Mouse (Mus musculus): ENCODE data around the gene Ifnl3. TPM values are rescaled to one million over a fixed set of nuclear protein-coding genes. Genes with fewer than 3 reads are reported as not detected.

Ifnl3 gene
- polyA plus RNA-seq, 1 experiment from 2014 or later, result not detected

DNA sequence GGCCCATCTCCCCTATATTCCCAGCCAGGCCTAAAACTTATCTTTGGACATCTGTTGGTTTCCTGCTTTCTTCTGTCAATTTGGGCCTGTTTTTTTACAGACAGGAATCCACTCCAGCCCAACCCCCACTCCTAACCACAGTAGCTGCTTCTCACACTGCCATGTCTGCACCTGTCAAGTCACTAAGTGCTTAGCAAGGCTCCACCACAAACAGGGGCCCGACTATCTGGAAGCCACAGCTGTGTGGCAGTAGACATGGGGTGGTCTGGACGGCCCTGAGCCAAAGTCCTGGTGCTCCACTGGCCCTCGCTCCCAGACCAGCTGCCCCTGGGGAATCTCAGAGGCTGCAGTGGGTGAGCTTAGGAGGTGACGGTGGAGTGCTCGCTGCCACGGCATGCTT lies 35.1 kb downstream of the Ifnl3 start:
- WGBS, result 53% methylated on average over 6 of the region's 6 CpGs
- TF ChIP-seq CTCF (IDR thresholded peaks at IDR 0.05; ENCODE audit: low read depth), result no peak
- Histone ChIP-seq H3K36me3 (ENCODE audit: insufficient read depth) (peaks cover 45% of the 10 kb centered on the region), H3K27ac (ENCODE audit: low read depth) (no peak overlapping the region), H3K4me2 (no peak overlapping the region), H3K9ac (no peak overlapping the region), H3K4me1 (ENCODE audit: insufficient read depth) (0 out of 2 replicates have a peak, but pooled peaks cover 2% of the 10 kb centered on the region), H3K9me3 (ENCODE audit: low read depth, low read length) (no peaks in the 10 kb centered on the region), H3K27me3 (ENCODE audit: insufficient read depth, low read length) (no peaks in the 10 kb centered on the region), H3K4me3 (ENCODE audit: low read depth, low read length) (no peak overlapping the region)
- DNase-seq, result no peak
- no peak for ATAC-seq (ENCODE audit: insufficient read depth)

DNA sequence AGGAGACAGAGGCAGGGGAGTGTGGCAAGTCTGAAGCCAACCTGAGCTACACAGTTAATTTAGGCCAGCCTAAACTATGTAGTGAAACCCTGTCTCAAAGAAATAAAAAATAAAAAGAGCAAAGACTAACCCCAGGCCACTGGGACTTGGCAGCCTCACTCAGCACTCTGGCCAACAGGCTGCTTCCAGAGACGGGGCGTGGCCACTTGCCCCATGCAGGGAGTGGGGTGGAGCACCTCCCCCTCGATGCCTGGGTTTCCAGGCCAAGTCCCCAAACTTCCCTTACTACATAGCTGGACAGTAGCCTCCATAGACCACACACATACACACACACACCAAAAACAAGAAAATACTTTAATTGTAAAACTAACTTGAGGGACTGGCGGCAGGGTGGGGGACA lies 35.9 kb downstream of the Ifnl3 start:
- Histone ChIP-seq H3K27me3 (ENCODE audit: insufficient read depth, low read length) (no peaks in the 10 kb centered on the region), H3K4me3 (ENCODE audit: low read depth, low read length) (no peak overlapping the region), H3K4me2 (no peak overlapping the region), H3K36me3 (ENCODE audit: insufficient read depth) (peaks cover 53% of the 10 kb centered on the region), H3K27ac (ENCODE audit: low read depth) (peak overlapping the region; percentile 22), H3K9me3 (ENCODE audit: low read depth, low read length) (no peaks in the 10 kb centered on the region), H3K4me1 (ENCODE audit: insufficient read depth) (0 out of 2 replicates have a peak, but pooled peaks cover 2% of the 10 kb centered on the region), H3K9ac (no peak overlapping the region)
- TF ChIP-seq CTCF (IDR thresholded peaks at IDR 0.05; ENCODE audit: low read depth), result no peak
- 35% methylated on average over 4 of the region's 4 CpGs for WGBS
- peak; percentile 87 for DNase-seq
- ATAC-seq (ENCODE audit: insufficient read depth), result peak; percentile 84

DNA sequence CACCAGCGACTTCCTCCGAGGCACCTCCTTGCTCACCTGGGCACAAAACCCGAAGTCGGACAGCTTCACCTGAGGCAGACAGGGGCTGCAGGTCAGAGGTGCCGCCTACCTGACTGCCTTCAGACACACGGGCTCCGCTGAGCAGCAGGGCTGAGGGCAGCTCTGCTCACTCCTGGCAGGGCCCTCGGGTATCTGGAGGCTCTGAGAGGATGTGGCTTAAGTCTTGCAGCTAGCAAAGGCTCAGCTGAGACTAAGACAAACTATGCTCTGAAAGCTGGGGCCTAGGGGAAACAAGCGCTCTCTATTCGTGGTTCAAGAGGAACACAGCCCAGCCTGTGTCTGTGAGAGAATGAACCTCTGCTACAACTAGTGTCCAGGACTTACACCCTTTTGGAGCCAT lies 38.2 kb downstream of the Ifnl3 start:
- Histone ChIP-seq H3K36me3 (ENCODE audit: insufficient read depth) (peaks cover 75% of the 10 kb centered on the region), H3K27me3 (ENCODE audit: insufficient read depth, low read length) (no peaks in the 10 kb centered on the region), H3K4me3 (ENCODE audit: low read depth, low read length) (no peak overlapping the region), H3K27ac (ENCODE audit: low read depth) (no peak overlapping the region), H3K4me1 (ENCODE audit: insufficient read depth) (0 out of 2 replicates have a peak, but pooled peaks cover 2% of the 10 kb centered on the region), H3K4me2 (no peak overlapping the region), H3K9me3 (ENCODE audit: low read depth, low read length) (no peaks in the 10 kb centered on the region), H3K9ac (no peak overlapping the region)
- WGBS, result 92% methylated on average over 10 of the region's 10 CpGs
- ATAC-seq (ENCODE audit: insufficient read depth) (no peak), DNase-seq (no peak)
- no peak for TF ChIP-seq CTCF (IDR thresholded peaks at IDR 0.05; ENCODE audit: low read depth)

DNA sequence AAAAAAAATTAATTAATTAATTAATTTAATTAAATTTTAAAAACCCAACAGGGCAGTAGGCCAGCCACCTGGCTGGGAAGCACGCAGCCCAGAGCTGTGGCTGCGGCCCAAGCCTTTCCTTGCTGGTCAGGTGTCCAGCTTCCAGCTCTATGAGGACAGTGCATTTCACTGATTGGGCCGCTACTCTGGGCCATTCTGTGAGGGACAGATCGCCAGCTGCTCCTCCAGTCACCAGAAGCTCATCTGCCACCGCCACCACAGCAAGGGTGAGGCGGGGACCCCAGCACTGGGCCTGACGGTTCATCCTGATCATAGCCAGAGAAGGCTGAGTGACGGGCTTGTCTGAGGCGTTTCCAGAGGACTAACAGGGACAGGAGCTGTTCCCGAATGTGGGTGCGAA lies 39.3 kb downstream of the Ifnl3 start:
- ATAC-seq (ENCODE audit: insufficient read depth) (no peak), DNase-seq (no peak)
- no peak for TF ChIP-seq CTCF (IDR thresholded peaks at IDR 0.05; ENCODE audit: low read depth)
- H3K4me2 ChIP-seq, result no peak overlapping the region
- 0 out of 2 replicates have a peak, but pooled peaks cover 2% of the 10 kb centered on the region for H3K4me1 ChIP-seq (ENCODE audit: insufficient read depth)
- H3K9me3 ChIP-seq (ENCODE audit: low read depth, low read length), result no peaks in the 10 kb centered on the region
- WGBS, result 91% methylated on average over 11 of the region's 11 CpGs
- no peaks in the 10 kb centered on the region for H3K27me3 ChIP-seq (ENCODE audit: insufficient read depth, low read length)
- peaks cover 86% of the 10 kb centered on the region for H3K36me3 ChIP-seq (ENCODE audit: insufficient read depth)
- H3K4me3 ChIP-seq (ENCODE audit: low read depth, low read length), result no peak overlapping the region
- no peak overlapping the region for H3K27ac ChIP-seq (ENCODE audit: low read depth)
- H3K9ac ChIP-seq, result no peak overlapping the region

DNA sequence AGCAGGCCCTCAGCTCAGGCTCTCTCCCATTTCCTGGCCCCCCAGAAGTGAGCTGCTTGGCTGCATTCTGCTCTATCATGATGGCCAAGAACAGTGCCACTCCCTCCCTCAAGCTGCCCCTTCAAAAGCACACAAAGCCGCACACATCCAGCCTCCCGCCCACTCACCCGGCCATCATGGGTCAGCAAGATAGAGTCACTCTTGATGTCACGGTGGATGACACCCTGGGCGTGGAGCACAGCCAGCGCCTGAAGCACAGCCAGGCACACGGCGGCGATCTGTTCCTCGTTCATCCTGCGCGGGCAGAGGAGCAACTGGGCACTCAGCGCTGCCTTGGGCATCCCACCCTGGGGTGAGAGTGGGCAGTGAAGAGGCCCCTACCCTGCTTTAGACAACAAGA lies 39.7 kb downstream of the Ifnl3 start:
- Histone ChIP-seq H3K9me3 (ENCODE audit: low read depth, low read length) (no peaks in the 10 kb centered on the region), H3K4me2 (no peak overlapping the region), H3K4me3 (ENCODE audit: low read depth, low read length) (no peak overlapping the region), H3K9ac (no peak overlapping the region), H3K36me3 (ENCODE audit: insufficient read depth) (peaks cover 90% of the 10 kb centered on the region), H3K27me3 (ENCODE audit: insufficient read depth, low read length) (no peaks in the 10 kb centered on the region), H3K4me1 (ENCODE audit: insufficient read depth) (0 out of 2 replicates have a peak, but pooled peaks cover 2% of the 10 kb centered on the region), H3K27ac (ENCODE audit: low read depth) (no peak overlapping the region)
- DNase-seq (no peak), ATAC-seq (ENCODE audit: insufficient read depth) (no peak)
- 90% methylated on average over 13 of the region's 13 CpGs for WGBS
- no peak for TF ChIP-seq CTCF (IDR thresholded peaks at IDR 0.05; ENCODE audit: low read depth)

- ATAC-seq (ENCODE audit: insufficient read depth), result no peak
- no peaks in the 10 kb centered on the region for H3K9me3 ChIP-seq (ENCODE audit: low read depth, low read length)
- no peaks in the 10 kb centered on the region for H3K4me1 ChIP-seq (ENCODE audit: insufficient read depth)
- H3K27ac ChIP-seq (ENCODE audit: low read depth), result no peak overlapping the region
- no peak for TF ChIP-seq CTCF (IDR thresholded peaks at IDR 0.05; ENCODE audit: low read depth)
- no peak for DNase-seq
- no peak overlapping the region for H3K9ac ChIP-seq
- H3K36me3 ChIP-seq (ENCODE audit: insufficient read depth), result peaks cover 92% of the 10 kb centered on the region
- no peak overlapping the region for H3K4me3 ChIP-seq (ENCODE audit: low read depth, low read length)
- no peaks in the 10 kb centered on the region for H3K27me3 ChIP-seq (ENCODE audit: insufficient read depth, low read length)
- no peak overlapping the region for H3K4me2 ChIP-seq
- 92% methylated on average over 13 of the region's 13 CpGs for WGBS
These were observed 40.3 kb downstream of the Ifnl3 start for GRCm38 (mm10) chr7:28562951-28563350.

DNA sequence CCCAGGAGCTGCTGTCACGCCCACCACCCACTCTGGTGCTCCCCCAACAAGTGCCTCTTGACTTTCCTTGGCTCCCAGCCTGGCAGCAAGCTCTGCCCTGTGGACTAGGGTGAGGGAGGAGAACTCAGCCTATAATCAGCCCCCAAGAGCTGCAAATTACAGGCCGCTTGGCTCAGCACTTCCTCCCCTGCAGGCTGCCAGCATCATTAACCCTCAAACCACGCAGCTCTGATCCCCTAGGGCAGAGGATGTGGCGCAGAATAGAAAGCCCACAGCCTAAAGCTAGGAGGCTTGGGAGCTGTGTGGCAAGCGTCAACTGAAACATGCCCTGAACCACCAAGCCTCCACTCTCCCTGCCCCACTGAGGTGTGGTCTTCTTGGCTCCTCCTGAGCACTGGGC lies 42.8 kb downstream of the Ifnl3 start:
- TF ChIP-seq CTCF (IDR thresholded peaks at IDR 0.05; ENCODE audit: low read depth), result no peak
- no peaks in the 10 kb centered on the region; the same call in 1 of the 2 replicates for H3K4me1 ChIP-seq (ENCODE audit: insufficient read depth)
- no peak for ATAC-seq (ENCODE audit: insufficient read depth)
- 82% methylated on average over 5 of the region's 5 CpGs for WGBS
- no peak overlapping the region for H3K4me3 ChIP-seq (ENCODE audit: low read depth, low read length)
- peaks cover 77% of the 10 kb centered on the region for H3K36me3 ChIP-seq (ENCODE audit: insufficient read depth)
- H3K27ac ChIP-seq (ENCODE audit: low read depth), result no peak overlapping the region
- no peak overlapping the region for H3K4me2 ChIP-seq
- H3K9ac ChIP-seq, result no peak overlapping the region
- no peaks in the 10 kb centered on the region for H3K9me3 ChIP-seq (ENCODE audit: low read depth, low read length)
- no peaks in the 10 kb centered on the region for H3K27me3 ChIP-seq (ENCODE audit: insufficient read depth, low read length)
- DNase-seq, result no peak

DNA sequence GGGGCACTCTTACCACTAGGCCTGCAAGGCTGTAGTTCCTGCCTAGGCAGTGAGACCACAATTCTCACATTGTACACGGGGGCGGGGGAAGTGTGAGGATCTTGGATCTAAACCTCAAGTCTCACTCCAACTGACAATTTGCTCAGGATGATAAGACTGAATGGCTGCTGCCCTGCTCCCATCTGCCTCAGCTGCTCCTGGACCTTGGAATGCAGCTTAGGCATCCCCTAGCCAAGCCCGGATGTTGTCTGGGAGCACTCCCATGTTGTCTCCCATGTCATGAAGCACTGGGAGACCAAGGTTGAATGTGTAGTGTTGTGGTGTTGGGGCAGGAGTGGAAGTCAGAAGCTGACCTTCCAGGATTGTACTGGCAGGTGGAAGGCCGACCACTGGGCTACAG lies 44.9 kb downstream of the Ifnl3 start:
- no peaks in the 10 kb centered on the region for H3K27me3 ChIP-seq (ENCODE audit: insufficient read depth, low read length)
- no peak for ATAC-seq (ENCODE audit: insufficient read depth)
- no peak overlapping the region for H3K27ac ChIP-seq (ENCODE audit: low read depth)
- no peak overlapping the region for H3K4me3 ChIP-seq (ENCODE audit: low read depth, low read length)
- peaks cover 14% of the 10 kb centered on the region for H3K4me1 ChIP-seq (ENCODE audit: insufficient read depth)
- DNase-seq, result no peak
- H3K9ac ChIP-seq, result no peak overlapping the region
- peaks cover 58% of the 10 kb centered on the region for H3K36me3 ChIP-seq (ENCODE audit: insufficient read depth)
- WGBS, result 91% methylated on average over 4 of the region's 4 CpGs
- TF ChIP-seq CTCF (IDR thresholded peaks at IDR 0.05; ENCODE audit: low read depth), result no peak
- H3K9me3 ChIP-seq (ENCODE audit: low read depth, low read length), result no peaks in the 10 kb centered on the region
- H3K4me2 ChIP-seq, result no peak overlapping the region
